Mouse (Mus musculus) stomach, embryonic 14.5 days (tissue): ENCODE results near the gene Bcas3. TPM values are rescaled to one million over a fixed set of nuclear protein-coding genes. Genes with fewer than 3 reads are reported as not detected.
A peak's percentile ranks its signal among the peaks of the same experiment; 100 is the strongest.

Source experiments
- ATAC-seq: fragments of 200-750 bp; cut with Nextera tagmentation; 2 replicates; pipeline ENCODE4 v1.8.0; 2017; ENCODE audit warnings: low read depth, moderate TSS enrichment; ENCODE audit not compliant: insufficient number of reproducible peaks, insufficient read depth, low FRiP score
- H3K27ac ChIP-seq: fragments of 300-500 bp; sonication (generic); 2 replicates; pipeline ENCODE4 v1.5.1; 2014; ENCODE audit warnings: mild to moderate bottlenecking, low read length, moderate library complexity, mixed read lengths
- H3K27me3 ChIP-seq: fragments of 300-500 bp; sonication (generic); 2 replicates; pipeline ENCODE4 v1.6.1; 2014; ENCODE audit warnings: low read length, control low read depth, mixed read lengths; ENCODE audit not compliant: control insufficient read depth, insufficient read depth
- H3K36me3 ChIP-seq: fragments of 300-500 bp; sonication (generic); 2 replicates; pipeline ENCODE4 v1.6.1; 2014; ENCODE audit warnings: mild to moderate bottlenecking, control low read depth, low read length, moderate library complexity, mixed read lengths; ENCODE audit not compliant: control insufficient read depth, insufficient read depth
- H3K4me1 ChIP-seq: fragments of 300-500 bp; sonication (generic); 2 replicates; pipeline ENCODE4 v1.6.1; 2014; ENCODE audit warnings: low read length, control low read depth, mixed read lengths; ENCODE audit not compliant: control insufficient read depth, insufficient read depth
- H3K4me2 ChIP-seq: fragments of 300-500 bp; sonication (generic); replicated peaks from 2 replicates; pipeline ENCODE4 v1.6.1; 2014; ENCODE audit warnings: low read depth, low read length, control low read depth
- H3K4me3 ChIP-seq: fragments of 300-500 bp; sonication (generic); 2 replicates; pipeline ENCODE4 v1.5.1; 2014; ENCODE audit warnings: low read depth, low read length, control low read depth
- H3K9ac ChIP-seq: fragments of 300-500 bp; sonication (generic); replicated peaks from 2 replicates; pipeline ENCODE4 v1.6.1; 2014; ENCODE audit warnings: low read depth, mild to moderate bottlenecking, control low read depth, low read length, moderate library complexity, mixed read lengths
- H3K9me3 ChIP-seq: fragments of 300-500 bp; sonication (generic); 2 replicates; pipeline ENCODE4 v1.6.1; 2016; ENCODE audit warnings: low read depth, low read length, control low read depth; ENCODE audit not compliant: control insufficient read depth
- WGBS: fragments of 180-500 bp; shearing (Covaris S2); extraction: QIAGEN DNeasy Blood & Tissue Kit; methylation state at CpG from one replicate; pipeline ENCODE4 v1.1.7; 2014; 5-methylcytosine and 5-hydroxymethylcytosine counted together
- polyA plus RNA-seq: library from polyadenylated mRNA; unstranded; fragments of >200 nt; fragmentation: Nextera tagmentation; extraction: Ambion mirVana; gene quantifications from 2 replicates; pipeline ENCODE4 v1.2.1, GENCODE M21; 2014

Bcas3 gene
- polyA plus RNA-seq, 1 experiment from 2014 or later: 20.4 TPM

GRCm38 (mm10) chr11:85766106-85766723, 413.2 kb downstream of the Bcas3 start:
- 53% methylated on average over 7 of the region's 7 CpGs for WGBS
- Histone ChIP-seq H3K27me3 (no peaks in the 10 kb centered on the region), H3K9me3 (no peaks in the 10 kb centered on the region), H3K4me3 (no peak overlapping the region), H3K9ac (no peak overlapping the region), H3K36me3 (no peaks in the 10 kb centered on the region), H3K4me2 (no peak overlapping the region), H3K27ac (no peak overlapping the region), H3K4me1 (peaks cover 15% of the 10 kb centered on the region; the same call in 1 of the 2 replicates)
- peak; percentile 23; the same call in 1 of the 2 replicates for ATAC-seq

GRCm38 (mm10) chr11:85766811-85767210, 413.8 kb downstream of the Bcas3 start:
- no peak overlapping the region for H3K27ac ChIP-seq
- no peak for ATAC-seq
- no peak overlapping the region for H3K4me2 ChIP-seq
- H3K4me1 ChIP-seq: peaks cover 10% of the 10 kb centered on the region; the same call in 1 of the 2 replicates
- H3K36me3 ChIP-seq: no peaks in the 10 kb centered on the region
- H3K4me3 ChIP-seq: no peak overlapping the region
- H3K27me3 ChIP-seq: no peaks in the 10 kb centered on the region
- no peak overlapping the region for H3K9ac ChIP-seq
- H3K9me3 ChIP-seq: no peaks in the 10 kb centered on the region
- 63% methylated on average over 6 of the region's 6 CpGs for WGBS

- no peak overlapping the region for H3K27ac ChIP-seq
- no peak overlapping the region for H3K9ac ChIP-seq
- H3K27me3 ChIP-seq: no peaks in the 10 kb centered on the region
- WGBS: 88% methylated on average over 2 of the region's 2 CpGs
- H3K4me3 ChIP-seq: no peak overlapping the region
- H3K4me2 ChIP-seq: no peak overlapping the region
- H3K36me3 ChIP-seq: no peaks in the 10 kb centered on the region
- no peak for ATAC-seq
- H3K9me3 ChIP-seq: no peaks in the 10 kb centered on the region
- H3K4me1 ChIP-seq: peaks cover 12% of the 10 kb centered on the region; the same call in 1 of the 2 replicates
These were observed 416.8 kb downstream of the Bcas3 start for GRCm38 (mm10) chr11:85769740-85770139.

- no peak for ATAC-seq
- Histone ChIP-seq H3K27me3 (no peaks in the 10 kb centered on the region), H3K9ac (no peak overlapping the region), H3K4me2 (no peak overlapping the region), H3K36me3 (no peaks in the 10 kb centered on the region), H3K27ac (no peak overlapping the region), H3K4me1 (peaks cover 27% of the 10 kb centered on the region), H3K4me3 (no peak overlapping the region), H3K9me3 (no peaks in the 10 kb centered on the region)
- WGBS: 67% methylated on average over 4 of the region's 4 CpGs
These were observed 420.4 kb downstream of the Bcas3 start for GRCm38 (mm10) chr11:85773391-85773790.

- H3K27me3 ChIP-seq: no peaks in the 10 kb centered on the region
- H3K4me3 ChIP-seq: no peak overlapping the region
- H3K9ac ChIP-seq: no peak overlapping the region
- no peaks in the 10 kb centered on the region for H3K36me3 ChIP-seq
- H3K4me2 ChIP-seq: no peak overlapping the region
- no peak overlapping the region for H3K27ac ChIP-seq
- no peaks in the 10 kb centered on the region for H3K9me3 ChIP-seq
- H3K4me1 ChIP-seq: peaks cover 27% of the 10 kb centered on the region
- WGBS: 79% methylated on average over 6 of the region's 6 CpGs
- ATAC-seq: no peak
These were observed 421.7 kb downstream of the Bcas3 start for GRCm38 (mm10) chr11:85774707-85775106.

GRCm38 (mm10) chr11:85775492-85775891, 422.5 kb downstream of the Bcas3 start:
- peak; percentile 76; the same call in 1 of the 2 replicates for ATAC-seq
- 23% methylated on average over 7 of the region's 7 CpGs for WGBS
- Histone ChIP-seq H3K27ac (0 out of 2 replicates have a peak overlapping the region, but pooled peaks have one; percentile 2), H3K36me3 (no peaks in the 10 kb centered on the region), H3K27me3 (no peaks in the 10 kb centered on the region), H3K9ac (no peak overlapping the region), H3K9me3 (no peaks in the 10 kb centered on the region), H3K4me2 (no peak overlapping the region), H3K4me3 (no peak overlapping the region), H3K4me1 (peaks cover 27% of the 10 kb centered on the region)

GRCm38 (mm10) chr11:85776861-85777360, 423.9 kb downstream of the Bcas3 start:
- ATAC-seq: no peak
- Histone ChIP-seq H3K4me2 (no peak overlapping the region), H3K27me3 (no peaks in the 10 kb centered on the region), H3K9ac (no peak overlapping the region), H3K27ac (no peak overlapping the region), H3K4me1 (peaks cover 27% of the 10 kb centered on the region), H3K36me3 (no peaks in the 10 kb centered on the region), H3K9me3 (no peaks in the 10 kb centered on the region), H3K4me3 (no peak overlapping the region)
- WGBS: 64% methylated on average over 7 of the region's 7 CpGs

- no peak for ATAC-seq
- no peak overlapping the region for H3K4me3 ChIP-seq
- peaks cover 27% of the 10 kb centered on the region for H3K4me1 ChIP-seq
- H3K9ac ChIP-seq: no peak overlapping the region
- H3K36me3 ChIP-seq: no peaks in the 10 kb centered on the region
- no peaks in the 10 kb centered on the region for H3K27me3 ChIP-seq
- H3K4me2 ChIP-seq: no peak overlapping the region
- whole genome bisulfite sequencing: 78% methylated on average over 2 of the region's 2 CpGs
- H3K9me3 ChIP-seq: no peaks in the 10 kb centered on the region
- H3K27ac ChIP-seq: no peak overlapping the region
These were observed 425.0 kb downstream of the Bcas3 start for GRCm38 (mm10) chr11:85777950-85778349.

- Histone ChIP-seq H3K27ac (no peak overlapping the region), H3K9ac (no peak overlapping the region), H3K4me2 (no peak overlapping the region), H3K4me1 (peaks cover 19% of the 10 kb centered on the region), H3K9me3 (no peaks in the 10 kb centered on the region), H3K27me3 (no peaks in the 10 kb centered on the region), H3K4me3 (no peak overlapping the region), H3K36me3 (no peaks in the 10 kb centered on the region)
- WGBS: 65% methylated on average over 4 of the region's 4 CpGs
- ATAC-seq: no peak
These were observed 427.3 kb downstream of the Bcas3 start for GRCm38 (mm10) chr11:85780303-85780702.
